Mouse (Mus musculus): ENCODE data around the gene Opa3. TPM values are rescaled to one million over a fixed set of nuclear protein-coding genes. Genes with fewer than 3 reads are reported as not detected.

The Opa3 gene
- total RNA-seq, 4 experiments from 2014 or later, result 36.1 to 52.8 (median 43.3) TPM

DNA sequence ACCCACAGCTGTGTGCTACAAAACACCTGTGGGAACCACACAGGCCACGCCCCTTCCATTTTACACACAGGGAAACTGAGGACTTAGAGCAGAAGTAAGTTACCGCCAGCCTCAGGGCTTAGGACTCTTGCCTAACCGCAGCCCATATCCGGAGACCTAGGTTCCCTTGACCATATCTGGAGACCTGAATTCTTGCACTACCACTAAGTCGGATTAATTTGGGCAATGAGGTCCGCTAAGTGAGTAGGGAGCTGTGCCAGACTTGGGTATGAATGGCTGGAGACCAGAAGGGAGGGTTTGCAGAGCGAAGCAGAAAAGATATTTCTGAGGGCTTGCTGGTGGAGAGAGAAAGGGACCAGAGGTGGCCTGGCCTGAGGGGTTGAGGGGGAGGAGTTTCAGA lies 13.8 kb upstream of the Opa3 start:
- no peak for DNase-seq (ENCODE audit: low spot score in 2 of 2)

DNA sequence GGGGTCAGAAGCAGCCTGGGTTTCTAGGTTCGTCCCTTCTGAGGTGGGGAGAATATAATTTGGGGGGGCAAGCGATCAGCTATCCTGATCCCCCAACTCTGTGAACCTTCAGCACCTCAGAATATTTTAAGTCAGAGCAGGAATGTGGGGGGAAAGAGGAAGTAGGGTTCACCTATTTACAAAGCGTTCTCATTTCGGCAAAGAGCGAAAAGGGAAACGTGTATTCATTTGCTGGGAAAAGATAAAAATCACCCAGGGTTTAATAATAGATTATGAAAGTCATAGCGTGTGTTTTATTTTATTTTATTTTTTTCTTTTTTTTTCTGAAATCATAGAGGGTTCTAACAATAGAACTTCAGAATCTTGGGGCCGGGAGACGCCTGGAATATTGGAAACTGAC lies 13.2 kb upstream of the Opa3 start:
- no peak for DNase-seq (ENCODE audit: low spot score in 2 of 2)

DNA sequence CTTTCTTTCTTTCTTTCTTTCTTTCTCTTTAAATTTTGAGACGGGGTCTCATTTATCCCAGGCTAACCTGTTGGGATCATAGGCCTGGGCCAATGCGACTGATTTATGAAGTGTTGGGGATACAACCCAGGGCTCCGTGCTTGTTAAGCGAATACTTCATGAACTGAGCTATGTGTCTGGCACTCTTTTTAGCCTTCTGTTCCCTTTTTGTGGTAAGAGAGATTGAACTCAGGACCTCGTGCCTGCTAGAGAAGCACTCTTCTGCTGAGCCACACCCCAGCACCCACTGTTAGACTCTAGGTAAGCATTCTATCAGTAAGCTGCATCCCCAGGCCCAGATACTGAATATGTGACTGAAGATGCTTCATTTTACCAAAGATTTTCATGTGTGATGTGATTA lies 10.6 kb upstream of the Opa3 start:
- no peak for DNase-seq (ENCODE audit: low spot score in 2 of 2)

DNA sequence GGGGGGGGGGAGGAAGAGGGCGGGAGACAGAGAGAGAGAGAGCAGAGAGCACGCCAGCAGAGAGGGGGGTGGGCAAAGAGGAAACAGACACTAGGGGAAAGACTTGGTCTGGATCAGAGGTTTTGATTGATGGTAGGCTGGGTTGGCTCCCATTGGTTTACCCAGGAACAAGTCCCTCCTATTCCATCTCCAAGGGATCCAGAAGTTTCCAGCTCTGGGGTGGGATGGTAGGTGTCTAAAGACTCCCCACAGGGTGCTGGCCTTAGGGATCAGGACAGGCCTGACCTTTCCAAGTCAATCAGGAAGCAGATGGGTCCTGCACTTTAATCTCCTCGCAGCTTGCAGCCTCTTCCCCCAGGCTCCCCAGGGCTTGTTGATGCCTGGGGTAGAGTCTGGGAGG lies 10.2 kb upstream of the Opa3 start:
- DNase-seq (ENCODE audit: low spot score in 2 of 2), result no peak

GRCm38 (mm10) chr7:19220061-19220460 lies 8.1 kb upstream of the Opa3 start:
- no peak for DNase-seq (ENCODE audit: low spot score in 2 of 2)

DNA sequence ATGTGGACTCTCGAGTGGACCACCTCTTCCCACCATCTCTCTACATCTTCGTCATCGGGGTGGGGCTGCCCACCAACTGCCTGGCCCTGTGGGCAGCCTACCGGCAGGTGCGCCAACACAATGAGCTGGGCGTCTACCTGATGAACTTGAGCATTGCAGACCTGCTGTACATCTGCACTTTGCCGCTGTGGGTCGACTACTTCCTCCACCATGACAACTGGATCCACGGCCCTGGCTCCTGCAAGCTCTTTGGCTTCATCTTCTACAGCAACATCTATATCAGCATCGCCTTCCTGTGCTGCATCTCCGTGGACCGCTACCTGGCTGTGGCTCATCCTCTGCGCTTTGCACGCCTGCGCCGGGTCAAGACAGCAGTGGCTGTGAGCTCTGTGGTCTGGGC lies 5.9 kb upstream of the Opa3 start:
- DNase-seq (ENCODE audit: low spot score in 2 of 2), result no peak

DNA sequence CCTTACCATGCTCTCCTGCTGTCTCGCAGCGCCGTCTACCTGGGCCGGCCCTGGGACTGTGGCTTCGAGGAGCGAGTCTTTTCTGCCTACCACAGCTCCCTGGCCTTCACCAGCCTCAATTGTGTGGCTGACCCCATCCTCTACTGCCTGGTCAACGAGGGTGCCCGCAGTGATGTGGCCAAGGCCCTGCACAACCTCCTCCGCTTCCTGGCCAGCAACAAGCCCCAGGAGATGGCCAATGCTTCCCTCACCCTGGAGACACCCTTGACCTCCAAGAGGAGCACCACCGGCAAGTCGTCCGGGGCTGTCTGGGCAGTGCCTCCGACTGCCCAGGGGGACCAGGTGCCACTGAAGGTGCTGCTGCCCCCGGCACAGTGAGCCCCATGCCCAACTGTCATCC lies 5.3 kb upstream of the Opa3 start:
- DNase-seq (ENCODE audit: low spot score in 2 of 2), result no peak

DNA sequence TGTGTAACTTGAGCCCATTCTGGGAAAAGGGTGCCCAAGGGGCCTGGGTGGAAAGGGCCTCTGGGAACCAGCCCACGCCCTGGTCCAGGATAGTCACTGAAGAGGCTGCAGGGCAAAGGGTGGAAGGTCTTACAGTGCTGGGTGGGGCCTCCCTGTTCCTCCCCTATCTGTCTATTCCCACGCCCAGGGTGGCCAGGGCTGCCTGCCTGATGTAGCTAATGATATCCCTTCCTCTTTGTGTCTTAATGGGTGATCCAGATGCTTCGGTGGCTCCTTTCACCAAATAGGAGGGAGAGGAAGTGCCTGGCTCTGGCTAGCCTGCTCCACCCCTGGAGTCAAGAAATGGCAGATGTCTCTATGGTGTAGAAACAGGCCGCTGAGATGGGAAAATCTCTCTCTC lies 3.2 kb upstream of the Opa3 start:
- DNase-seq (ENCODE audit: low spot score in 2 of 2), result no peak

- DNase-seq (ENCODE audit: low spot score in 2 of 2), result no peak
Measured at GRCm38 (mm10) chr7:19226817-19227797, 1.0 kb upstream of the Opa3 start.

DNA sequence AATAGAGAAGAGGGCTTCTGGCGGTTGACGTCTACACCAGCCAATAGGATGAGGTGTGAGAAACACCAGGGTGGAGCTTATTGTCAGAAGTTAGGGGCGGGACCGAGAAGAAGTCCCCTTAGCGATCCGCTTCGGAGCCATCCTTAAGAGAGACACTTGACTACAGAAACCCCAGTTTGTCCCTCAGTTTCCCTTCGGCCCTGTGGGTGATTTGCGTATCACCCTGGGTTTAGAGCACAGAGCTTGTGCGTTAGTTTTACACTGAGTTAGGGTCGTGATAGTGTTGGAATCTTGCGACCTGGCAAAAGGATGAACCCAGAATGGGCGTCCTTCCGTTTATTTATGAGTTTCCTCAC lies 637 bp downstream of the Opa3 start:
- no peak for DNase-seq (ENCODE audit: low spot score in 2 of 2)

DNA sequence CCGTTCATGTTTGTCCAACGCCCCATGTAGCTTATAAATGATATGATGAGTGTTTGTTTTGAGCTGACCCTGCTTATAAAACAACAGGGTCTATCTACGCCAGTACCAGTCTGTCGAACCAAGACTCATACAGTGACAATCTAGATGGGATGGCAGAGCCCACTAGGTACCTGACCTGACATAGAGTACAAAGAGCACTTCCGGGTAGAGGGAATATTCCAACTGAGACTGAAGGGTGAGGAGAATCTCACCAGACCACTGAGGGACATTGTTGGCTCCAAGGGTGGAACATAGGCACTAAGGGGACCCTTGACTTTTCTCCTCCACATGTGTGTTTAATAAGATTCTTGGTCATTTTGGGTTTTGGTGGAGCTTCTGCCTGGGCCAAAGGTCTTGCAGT lies 1.3 kb downstream of the Opa3 start:
- DNase-seq (ENCODE audit: low spot score in 2 of 2), result no peak

DNA sequence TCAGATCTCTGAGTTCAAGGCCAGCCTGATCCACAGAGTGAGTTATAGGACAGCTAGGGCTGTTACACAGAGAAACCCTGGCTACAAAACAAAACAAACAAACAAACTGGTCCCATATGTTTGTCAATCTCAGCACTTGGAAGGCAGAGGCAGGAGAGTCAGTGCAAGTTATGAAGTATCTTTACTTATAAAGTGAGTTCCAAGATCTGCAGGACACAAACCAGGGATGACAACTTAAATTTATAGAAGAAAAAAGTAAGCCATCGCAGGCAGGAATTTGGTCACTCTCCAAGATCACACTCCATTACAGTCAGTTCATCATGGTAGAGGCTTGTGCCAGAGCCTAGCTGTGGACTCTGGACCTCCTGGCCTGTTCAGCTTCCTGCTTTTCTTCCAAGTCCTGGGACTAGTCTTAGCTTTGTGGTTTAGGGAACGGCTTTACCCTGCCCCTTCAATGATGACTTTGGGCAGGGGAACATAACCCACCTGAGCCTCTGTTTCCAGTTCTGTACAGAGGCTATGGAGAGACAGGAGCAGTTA lies 2.0 kb downstream of the Opa3 start:
- no peak for DNase-seq (ENCODE audit: low spot score in 2 of 2)

DNA sequence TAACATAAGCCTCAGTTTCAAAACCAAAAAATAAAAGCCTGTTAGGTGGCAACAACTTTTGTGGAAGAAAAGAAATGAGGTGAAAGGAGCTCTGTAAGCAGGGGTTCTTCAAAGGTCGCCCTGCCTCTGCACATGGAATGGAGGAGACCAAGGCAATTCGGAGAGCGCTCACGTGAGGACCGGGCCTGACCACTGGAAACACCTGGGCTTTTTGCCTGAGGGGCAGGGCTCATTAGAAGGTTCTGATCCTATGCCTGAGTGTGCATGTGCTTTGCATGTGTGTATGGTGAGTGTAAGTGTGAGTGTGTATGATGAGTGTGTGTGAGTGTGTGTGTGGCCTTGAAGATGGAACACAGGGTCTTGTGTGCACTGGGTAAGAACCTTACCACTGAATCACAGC lies 2.8 kb downstream of the Opa3 start:
- no peak for DNase-seq (ENCODE audit: low spot score in 2 of 2)

DNA sequence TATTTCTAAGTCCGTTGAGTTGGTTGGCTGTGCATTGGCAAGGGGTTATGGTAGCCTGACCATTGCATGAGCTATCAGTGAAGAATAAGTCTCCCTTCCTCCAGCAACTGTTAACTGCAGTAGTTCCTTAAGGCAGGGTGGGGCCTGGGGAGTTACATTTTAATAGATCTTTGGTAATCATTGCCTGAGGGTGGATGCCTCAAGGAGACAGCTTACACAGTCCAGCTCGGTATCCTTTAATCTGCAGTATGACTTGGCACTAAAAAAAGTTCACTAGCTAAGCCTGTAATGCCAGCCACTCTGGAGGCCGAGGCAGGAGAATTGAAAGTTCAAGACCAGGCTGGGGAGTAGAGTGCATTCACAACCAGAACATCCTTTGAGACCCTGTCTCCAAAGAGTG lies 3.7 kb downstream of the Opa3 start:
- no peak for DNase-seq (ENCODE audit: low spot score in 2 of 2)

- no peak for DNase-seq (ENCODE audit: low spot score in 2 of 2)
Measured at GRCm38 (mm10) chr7:19234652-19235051, 6.5 kb downstream of the Opa3 start.

DNA sequence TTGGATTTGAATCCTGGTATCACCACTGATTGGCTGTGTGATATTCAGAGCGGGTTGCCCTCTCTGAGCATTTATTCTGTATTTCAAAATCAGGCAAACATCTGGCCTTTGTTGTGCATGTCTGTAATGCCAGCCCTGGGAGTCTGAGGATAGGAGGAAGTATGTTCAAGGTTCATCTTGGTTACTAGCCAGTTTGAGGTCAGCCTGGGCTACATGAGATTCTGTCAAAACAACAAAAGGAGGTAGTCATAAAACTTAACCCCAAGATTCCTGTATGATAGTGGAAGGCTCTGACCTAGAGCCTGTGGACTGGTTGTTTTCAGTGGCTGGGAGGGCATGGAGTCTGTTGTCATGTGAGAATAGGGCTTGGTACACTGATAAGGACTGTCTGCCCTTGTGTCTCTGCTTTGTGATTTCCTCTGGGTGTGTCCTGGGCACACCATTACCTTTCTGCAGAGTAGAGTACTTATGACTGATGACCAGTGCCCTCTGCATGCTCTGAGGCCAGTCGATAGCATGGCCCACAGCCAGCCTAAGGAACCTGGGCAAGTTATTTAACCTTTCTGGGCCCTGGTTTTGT lies 7.0 kb downstream of the Opa3 start:
- DNase-seq (ENCODE audit: low spot score in 2 of 2), result no peak

GRCm38 (mm10) chr7:19236411-19236810 lies 8.3 kb downstream of the Opa3 start:
- DNase-seq (ENCODE audit: low spot score in 2 of 2), result no peak

GRCm38 (mm10) chr7:19238344-19238743 lies 10.2 kb downstream of the Opa3 start:
- DNase-seq (ENCODE audit: low spot score in 2 of 2), result peak in 1 of 2 experiments; percentile 38

DNA sequence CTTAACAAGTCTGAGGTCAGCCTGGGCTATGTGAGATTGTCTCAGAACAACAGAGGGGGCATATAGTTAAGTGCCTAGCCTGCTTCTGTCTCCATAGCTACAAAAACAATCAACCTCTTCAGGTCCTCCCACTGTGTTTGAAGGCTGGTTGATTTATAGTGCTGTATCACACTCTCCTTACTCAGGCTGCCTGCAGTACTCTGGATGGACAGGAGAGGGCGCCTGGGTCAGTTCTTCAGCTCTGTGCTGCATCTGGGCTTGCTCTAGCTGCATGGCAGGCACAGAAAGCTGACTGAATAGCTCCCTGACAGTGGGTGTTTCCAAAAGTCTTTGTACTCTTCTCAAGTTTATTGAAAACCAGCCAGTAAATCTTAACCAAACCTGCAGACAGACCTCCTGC lies 11.3 kb downstream of the Opa3 start:
- peak; percentile 88 for DNase-seq (ENCODE audit: low spot score in 2 of 2)

GRCm38 (mm10) chr7:19239986-19240385 lies 11.9 kb downstream of the Opa3 start:
- DNase-seq (ENCODE audit: low spot score in 2 of 2), result no peak

DNA sequence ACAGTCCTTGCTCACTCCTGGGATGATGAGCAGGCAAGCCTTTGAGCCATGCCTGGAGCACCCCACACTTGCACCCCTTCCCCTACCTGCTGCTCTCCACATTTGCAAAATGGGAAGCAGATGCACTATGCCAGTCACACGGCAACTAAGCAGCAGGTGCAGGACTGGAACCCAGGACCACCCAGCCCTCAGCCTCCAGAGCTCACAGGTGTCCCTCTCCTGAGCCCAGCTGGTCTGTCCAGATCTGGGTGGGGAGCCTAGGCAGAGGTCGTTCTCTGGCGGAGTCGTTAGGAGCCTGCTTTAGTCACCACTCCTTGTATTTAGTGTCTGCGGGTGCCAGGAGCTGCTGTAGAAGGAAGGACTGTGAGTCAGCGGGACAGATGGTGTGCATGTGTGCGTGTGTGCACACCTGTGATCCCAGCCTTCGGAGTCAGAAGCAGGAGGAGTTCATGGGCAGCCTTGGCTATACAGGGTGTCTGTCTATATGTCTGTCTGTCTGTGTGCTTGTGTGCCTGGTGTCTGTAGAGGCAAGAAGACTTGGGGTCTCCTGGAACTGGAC lies 12.8 kb downstream of the Opa3 start:
- no peak for DNase-seq (ENCODE audit: low spot score in 2 of 2)

- DNase-seq (ENCODE audit: low spot score in 2 of 2), result no peak
Measured at GRCm38 (mm10) chr7:19242005-19242404, 13.9 kb downstream of the Opa3 start.

Data from gastrocnemius, adult 8-10 months (tissue).